In the genomic region with DNA sequence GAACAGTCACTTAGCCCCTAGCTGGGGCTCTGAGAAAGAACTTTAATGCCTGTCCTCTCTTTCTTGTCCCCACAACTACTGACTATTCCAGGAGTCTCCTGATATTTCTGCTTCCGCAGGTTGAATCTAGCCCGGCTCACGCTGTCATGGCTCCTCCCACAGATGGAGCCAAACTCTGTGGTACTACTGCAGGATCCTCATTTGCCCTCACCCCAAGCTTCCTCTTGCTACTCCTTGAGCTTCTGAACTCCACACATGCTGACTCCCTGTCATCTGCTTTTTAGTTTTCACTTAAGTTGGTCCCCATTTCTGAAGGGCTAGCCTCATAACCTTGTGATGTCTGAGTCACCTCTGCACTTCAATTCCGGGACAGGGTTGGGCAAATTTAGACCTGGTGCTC, we compare ENCODE assay signal across 17 mouse cellular contexts. TPM values are rescaled to one million over a fixed set of nuclear protein-coding genes. Genes with fewer than 3 reads are reported as not detected.
DNase-seq lines count a peak whose midpoint lies in the region; ATAC-seq lines count a peak whose summit lies in the region.
"Had no signal": no experiment of that assay in that cellular context is flagged by ENCODE, and none has a peak within 500 bp of the region (broad histone marks: within the 10 kb centered on the region; RNA-seq: fewer than 3 reads in every experiment).

No protein-coding gene starts in this region.

- peak; percentile 91 for DNase-seq in heart, adult 11 months
- no peak for DNase-seq in heart, postnatal 14 days
- peak; percentile 24 for DNase-seq in lung, postnatal 36 days
- no peak for DNase-seq in lung, postnatal 14 days
- no peak for DNase-seq in adrenal gland, postnatal 36 days
- DNase-seq in gastrocnemius, adult 18-20 months (ENCODE audit: low spot score) = no peak
- DNase-seq in cerebellum, postnatal 4 days (ENCODE audit: low spot score in 2 of 2) = no peak
- DNase-seq: adrenal gland, postnatal 14 days; cerebellum, adult 9-10 months; cerebellum, postnatal 36 days; kidney, adult 11 months; kidney, postnatal 14 days; layer of hippocampus, adult 9-11 months; lung, postnatal 4 days had no signal

- intact Hi-C loops in heart, postnatal 14 days (cut with DNase I) = no loop called here

- peak; percentile 45 for ATAC-seq in megakaryocyte progenitor cell, adult 5-6 weeks (replicated peaks; ENCODE audit: poor library complexity)
- ATAC-seq: forebrain, embryonic 16.5 days; midbrain, embryonic 15.5 days had no signal

RNA-seq across cellular contexts. Expression of gene Hk3, which starts 1.1 kb away (rescaled TPM):
- under 1 TPM; 0.61 to 0.74 TPM for total RNA-seq in heart, postnatal 14 days (2021)
- total RNA-seq in megakaryocyte progenitor cell, adult 5-6 weeks (2015) = 83.9 and 84.9 TPM in 2 replicates
- total RNA-seq in megakaryocyte progenitor cell, adult 5-6 weeks (2017) = 179 and 185 TPM in 2 replicates
- 1 to 10 TPM in 1 of 2 experiments, under 1 TPM in 1; 0.72 to 1.1 TPM for total RNA-seq in adrenal gland, postnatal 36 days (2021)
- under 1 TPM; 0.14 to 0.19 TPM for total RNA-seq in gastrocnemius, adult 18-20 months (2021)

Comparison
In these comparisons a context has a peak if more than half of its experiments do, and no peak if none do; other contexts are left out.
1. DNase-seq: peak in heart, adult 11 months (single experiment) and lung, postnatal 36 days (single experiment); none in heart, postnatal 14 days (0 of 2), lung, postnatal 14 days (single experiment), adrenal gland, postnatal 36 days (0 of 2), gastrocnemius, adult 18-20 months (single experiment) and cerebellum, postnatal 4 days (0 of 2).
2. RNA of gene Hk3, which starts 1.1 kb away (total RNA-seq): 83.9 to 185 TPM in megakaryocyte progenitor cell, adult 5-6 weeks; 0.72 to 1.1 TPM in adrenal gland, postnatal 36 days, 0.61 to 0.74 TPM in heart, postnatal 14 days and 0.14 to 0.19 TPM in gastrocnemius, adult 18-20 months; every median in the first group is over 10 times any median in the second.